Mouse (Mus musculus) MEL (cell line): ENCODE data around the gene Pou5f1. TPM values are rescaled to one million over a fixed set of nuclear protein-coding genes. Genes with fewer than 3 reads are reported as not detected.

Experiments
- DNase-seq: peaks from one replicate; pipeline ENCODE4 v3.0.0; 2011; ENCODE audit warnings: low read depth, low spot score
- H3K27ac ChIP-seq: 2 replicates; pipeline ENCODE4 v1.5.1; 2012; ENCODE audit warnings: low read depth, mild to moderate bottlenecking, control low read depth, low read length, moderate library complexity; ENCODE audit not compliant: control insufficient read depth
- H3K27me3 ChIP-seq, 2 experiments: fragments of 150-350 bp in 1 of 2; sonication (generic) in 1 of 2; 2 replicates each; pipeline ENCODE4 v1.6.1; 2012; ENCODE audit warnings: low read length in 2 of 2, mild to moderate bottlenecking in 2 of 2, improper control_type of control experiment in 1 of 2, moderate library complexity in 1 of 2; ENCODE audit not compliant: insufficient read depth in 2 of 2, control insufficient read depth in 1 of 2
- H3K36me3 ChIP-seq, 2 experiments: 2 replicates each; pipeline ENCODE4 v1.6.1; 2012 to 2014; ENCODE audit warnings: low read length in 2 of 2, improper control_type of control experiment in 1 of 2, inconsistent platforms in 1 of 2, mild to moderate bottlenecking in 1 of 2; ENCODE audit not compliant: insufficient read depth in 2 of 2, control insufficient read depth in 1 of 2
- H3K4me1 ChIP-seq, 2 experiments: fragments of 150-350 bp in 1 of 2; sonication (generic) in 1 of 2; 2 replicates each; pipeline ENCODE4 v1.6.1; 2012; ENCODE audit warnings: low read length in 2 of 2, improper control_type of control experiment in 1 of 2, mild to moderate bottlenecking in 1 of 2; ENCODE audit not compliant: insufficient read depth in 2 of 2, control insufficient read depth in 1 of 2
- H3K4me3 ChIP-seq, 2 experiments: fragments of 150-350 bp in 1 of 2; sonication (generic) in 1 of 2; 2 replicates each; pipeline ENCODE4 v1.5.1; 2012; ENCODE audit warnings: low read depth in 2 of 2, low read length in 2 of 2, mild to moderate bottlenecking in 2 of 2, moderate library complexity in 2 of 2, control low read depth in 1 of 2, improper control_type of control experiment in 1 of 2; ENCODE audit not compliant: control insufficient read depth in 1 of 2, insufficient read depth in 1 of 2
- H3K79me2 ChIP-seq: 2 replicates; pipeline ENCODE4 v1.6.1; 2012; ENCODE audit warnings: mild to moderate bottlenecking, low read length, moderate library complexity; ENCODE audit not compliant: control insufficient read depth, poor library complexity, insufficient read depth
- H3K9ac ChIP-seq: 2 replicates; pipeline ENCODE4 v1.6.1; 2012; ENCODE audit warnings: low read depth, mild to moderate bottlenecking, control low read depth, low read length, moderate library complexity; ENCODE audit not compliant: control insufficient read depth, poor library complexity, severe bottlenecking
- H3K9me3 ChIP-seq: fragments of 150-350 bp; sonication (generic); replicated peaks from 2 replicates; pipeline ENCODE4 v1.6.1; 2012; ENCODE audit warnings: mild to moderate bottlenecking, low read length, improper control_type of control experiment, moderate library complexity; ENCODE audit not compliant: insufficient read depth
- BHLHE40 ChIP-seq: IDR thresholded peaks from 2 replicates; pipeline ENCODE4 v1.6.1; 2012; ENCODE audit warnings: low read depth, mild to moderate bottlenecking, inconsistent platforms, low read length, improper control_type of control experiment, borderline replicate concordance
- CHD1 ChIP-seq: IDR thresholded peaks from 2 replicates; pipeline ENCODE4 v1.6.1; 2012; ENCODE audit warnings: low read depth, mild to moderate bottlenecking, inconsistent platforms, low read length, improper control_type of control experiment
- CHD2 ChIP-seq: IDR thresholded peaks from 2 replicates; pipeline ENCODE4 v1.6.1; 2011; ENCODE audit warnings: low read length, improper control_type of control experiment
- CTCF ChIP-seq, 3 experiments: IDR thresholded peaks in 2 of 3; conservative IDR thresholded peaks in 1 of 3; 2 replicates each; pipeline ENCODE4 v1.5.1; 2011 to 2012; ENCODE audit warnings: low read length in 3 of 3, low read depth in 2 of 3, mild to moderate bottlenecking in 2 of 3, improper control_type of control experiment in 1 of 3, inconsistent platforms in 1 of 3, mixed read lengths in 1 of 3, moderate library complexity in 1 of 3; ENCODE audit not compliant: control insufficient read depth in 1 of 3, insufficient read depth in 1 of 3, poor library complexity in 1 of 3, severe bottlenecking in 1 of 3
- E2F4 ChIP-seq: IDR thresholded peaks from 2 replicates; pipeline ENCODE4 v1.6.1; 2011; ENCODE audit warnings: low read depth, low read length, improper control_type of control experiment, borderline replicate concordance
- ELF1 ChIP-seq: IDR thresholded peaks from 2 replicates; pipeline ENCODE4 v1.6.1; 2014; ENCODE audit warnings: low read depth, mild to moderate bottlenecking, inconsistent platforms, low read length, improper control_type of control experiment, moderate library complexity
- EP300 ChIP-seq, 2 experiments: IDR thresholded peaks; 2 replicates each; pipeline ENCODE4 v1.6.1; 2011; ENCODE audit warnings: improper control_type of control experiment in 2 of 2, low read length in 2 of 2, low read depth in 1 of 2, mild to moderate bottlenecking in 1 of 2
- ETS1 ChIP-seq: IDR thresholded peaks from 2 replicates; pipeline ENCODE4 v1.6.1; 2012; ENCODE audit warnings: low read depth, mild to moderate bottlenecking, inconsistent platforms, low read length, improper control_type of control experiment, moderate library complexity
- GATA1 ChIP-seq: IDR thresholded peaks from 2 replicates; pipeline ENCODE4 v1.6.1; 2011; ENCODE audit warnings: low read depth, low read length, improper control_type of control experiment
- KAT2A ChIP-seq: conservative IDR thresholded peaks from 2 replicates; pipeline ENCODE4 v1.6.1; 2012; ENCODE audit warnings: low read depth, low read length, improper control_type of control experiment, inconsistent platforms
- MAFK ChIP-seq: IDR thresholded peaks from 2 replicates; pipeline ENCODE4 v1.6.1; 2011; ENCODE audit warnings: low read depth, mild to moderate bottlenecking, low read length, improper control_type of control experiment, borderline replicate concordance
- MAX ChIP-seq: IDR thresholded peaks from 2 replicates; pipeline ENCODE4 v1.6.1; 2011; ENCODE audit warnings: low read length, improper control_type of control experiment
- MAZ ChIP-seq: IDR thresholded peaks from 2 replicates; pipeline ENCODE4 v1.6.1; 2012; ENCODE audit warnings: low read depth, mild to moderate bottlenecking, inconsistent platforms, low read length, improper control_type of control experiment
- MEF2A ChIP-seq: IDR thresholded peaks from 2 replicates; pipeline ENCODE4 v1.6.1; 2014; ENCODE audit warnings: low read depth, mild to moderate bottlenecking, inconsistent platforms, low read length, improper control_type of control experiment; ENCODE audit not compliant: poor library complexity, insufficient replicate concordance, severe bottlenecking; ENCODE audit errors: extremely low read depth
- MXI1 ChIP-seq: IDR thresholded peaks from 2 replicates; pipeline ENCODE4 v1.6.1; 2011; ENCODE audit warnings: mild to moderate bottlenecking, low read depth, low read length, improper control_type of control experiment
- MYB ChIP-seq: IDR thresholded peaks from 2 replicates; pipeline ENCODE4 v1.6.1; 2011; ENCODE audit warnings: mild to moderate bottlenecking, low read depth, low read length, improper control_type of control experiment
- MYC ChIP-seq: IDR thresholded peaks from 2 replicates; pipeline ENCODE4 v1.6.1; 2011; ENCODE audit warnings: low read depth, mild to moderate bottlenecking, low read length, improper control_type of control experiment, moderate library complexity
- NELFE ChIP-seq: IDR thresholded peaks from 2 replicates; pipeline ENCODE4 v1.6.1; 2011; ENCODE audit warnings: low read depth, low read length, improper control_type of control experiment
- NRF1 ChIP-seq: IDR thresholded peaks from 2 replicates; pipeline ENCODE4 v1.6.1; 2014; ENCODE audit warnings: low read depth, mild to moderate bottlenecking, inconsistent platforms, low read length, improper control_type of control experiment, moderate library complexity; ENCODE audit not compliant: poor library complexity, insufficient read depth, severe bottlenecking
- POLR2A ChIP-seq, 2 experiments: IDR thresholded peaks; 2 replicates each; pipeline ENCODE4 v1.6.1; 2011 to 2012; ENCODE audit warnings: low read length in 2 of 2, mild to moderate bottlenecking in 2 of 2, control low read depth in 1 of 2, improper control_type of control experiment in 1 of 2, low read depth in 1 of 2, moderate library complexity in 1 of 2; ENCODE audit not compliant: control insufficient read depth in 1 of 2, insufficient read depth in 1 of 2, poor library complexity in 1 of 2
- POLR2AphosphoS2 ChIP-seq: IDR thresholded peaks from 2 replicates; pipeline ENCODE4 v1.6.1; 2011; ENCODE audit warnings: low read length, improper control_type of control experiment
- POLR2AphosphoS5 ChIP-seq: IDR thresholded peaks from 2 replicates; pipeline ENCODE4 v1.6.1; 2012; ENCODE audit warnings: low read depth, borderline replicate concordance, mild to moderate bottlenecking, inconsistent platforms, low read length, moderate library complexity, mixed read lengths
- RAD21 ChIP-seq: IDR thresholded peaks from 2 replicates; pipeline ENCODE4 v1.6.1; 2011; ENCODE audit warnings: mild to moderate bottlenecking, low read depth, low read length, improper control_type of control experiment
- RCOR1 ChIP-seq: IDR thresholded peaks from 2 replicates; pipeline ENCODE4 v1.6.1; 2012; ENCODE audit warnings: low read depth, mild to moderate bottlenecking, inconsistent platforms, low read length, improper control_type of control experiment
- SIN3A ChIP-seq: IDR thresholded peaks from 2 replicates; pipeline ENCODE4 v1.6.1; 2012; ENCODE audit warnings: low read length, improper control_type of control experiment, inconsistent platforms
- SMC3 ChIP-seq: IDR thresholded peaks from 2 replicates; pipeline ENCODE4 v1.6.1; 2011; ENCODE audit warnings: low read depth, low read length, improper control_type of control experiment
- TAL1 ChIP-seq: IDR thresholded peaks from 2 replicates; pipeline ENCODE4 v1.6.1; 2012; ENCODE audit warnings: mild to moderate bottlenecking, inconsistent platforms, low read length, moderate library complexity, mixed read lengths
- TBP ChIP-seq: IDR thresholded peaks from 2 replicates; pipeline ENCODE4 v1.8.0; 2011; ENCODE audit warnings: low read depth, low read length, improper control_type of control experiment
- TCF12 ChIP-seq: IDR thresholded peaks from 2 replicates; pipeline ENCODE4 v1.6.1; 2014; ENCODE audit warnings: low read depth, mild to moderate bottlenecking, inconsistent platforms, low read length, improper control_type of control experiment, moderate library complexity
- UBTF ChIP-seq: IDR thresholded peaks from 2 replicates; pipeline ENCODE4 v1.6.1; 2012; ENCODE audit warnings: low read depth, mild to moderate bottlenecking, inconsistent platforms, low read length, improper control_type of control experiment, moderate library complexity, borderline replicate concordance; ENCODE audit not compliant: insufficient read depth
- USF1 ChIP-seq: IDR thresholded peaks from 2 replicates; pipeline ENCODE4 v1.6.1; 2014; ENCODE audit warnings: low read depth, mild to moderate bottlenecking, inconsistent platforms, low read length, improper control_type of control experiment, moderate library complexity
- USF2 ChIP-seq, 2 experiments: IDR thresholded peaks; 2 replicates each; pipeline ENCODE4 v1.6.1; 2011 to 2012; ENCODE audit warnings: improper control_type of control experiment in 2 of 2, low read length in 2 of 2, borderline replicate concordance in 1 of 2, inconsistent platforms in 1 of 2, low read depth in 1 of 2, mild to moderate bottlenecking in 1 of 2; ENCODE audit not compliant: insufficient read depth in 1 of 2
- ZC3H11A ChIP-seq: IDR thresholded peaks from 2 replicates; pipeline ENCODE4 v1.6.1; 2012; ENCODE audit warnings: low read depth, mild to moderate bottlenecking, inconsistent platforms, low read length, improper control_type of control experiment
- ZKSCAN1 ChIP-seq: IDR thresholded peaks from 2 replicates; pipeline ENCODE4 v1.6.1; 2012; ENCODE audit warnings: low read depth, mild to moderate bottlenecking, inconsistent platforms, low read length, improper control_type of control experiment, moderate library complexity
- ZMIZ1 ChIP-seq: IDR thresholded peaks from 2 replicates; pipeline ENCODE4 v1.6.1; 2012; ENCODE audit warnings: low read depth, mild to moderate bottlenecking, inconsistent platforms, low read length, improper control_type of control experiment, moderate library complexity
- ZNF384 ChIP-seq: IDR thresholded peaks from 2 replicates; pipeline ENCODE4 v1.6.1; 2012; ENCODE audit warnings: low read depth, mild to moderate bottlenecking, inconsistent platforms, low read length, improper control_type of control experiment
- polyA plus RNA-seq, 2 experiments: library from polyadenylated mRNA; stranded (reverse) in 1 of 2; unstranded in 1 of 2; fragments of >175 nt in 1 of 2; fragments of >200 nt in 1 of 2; gene quantifications; 2 replicates each; pipeline versions ENCODE4 v1.2.1 to v1.2.4; 2012; ENCODE audit warnings: low replicate concordance in 2 of 2, low read depth in 1 of 2; ENCODE audit not compliant: insufficient read length in 2 of 2, insufficient read depth in 1 of 2, missing spikeins in 1 of 2
- total RNA-seq: library from RNA; depleted of rRNA; stranded (reverse); fragments of 300-350 nt; gene quantifications from 2 replicates; pipeline ENCODE4 v1.2.3, GENCODE M21; 2012

Gene Pou5f1
- total and polyA plus RNA-seq, 3 experiments: not detected

- peaks cover 0 to 5% of the 10 kb centered on the region in 2 experiments; a peak in 2 of 4 replicates for H3K4me1 ChIP-seq
- peaks cover 2% of the 10 kb centered on the region; the same call in 1 of the 2 replicates for H3K79me2 ChIP-seq
- no peaks in the 10 kb centered on the region for H3K27me3 ChIP-seq
- peak; percentile 99 for DNase-seq
- no peaks in the 10 kb centered on the region for H3K9me3 ChIP-seq
- peak within 1 kb of the TSS; percentile 83 for H3K9ac ChIP-seq
- H3K4me3 ChIP-seq: peak within 1 kb of the TSS; percentile 69 to 79
- no peaks in the 10 kb centered on the region for H3K36me3 ChIP-seq
- H3K27ac ChIP-seq: peak within 1 kb of the TSS; percentile 26
- TF ChIP-seq GATA1 (no peak), CHD1 (no peak), USF1 (no peak), SMC3 (no peak), USF2 (IDR thresholded peaks at IDR 0.05; ENCODE audit: borderline replicate concordance in 1 of 2, insufficient read depth in 1 of 2, low read depth in 1 of 2, low read length in 2 of 2) (no peak), ELF1 (peak; percentile 93), ZKSCAN1 (no peak), MYB (no peak), BHLHE40 (no peak), POLR2A (IDR thresholded peaks at IDR 0.05; ENCODE audit: control insufficient read depth in 1 of 2, insufficient read depth in 1 of 2, low read depth in 1 of 2, low read length in 2 of 2, poor library complexity in 1 of 2) (peak; percentile 49 to 52; a peak in 1 of 4 replicates), CTCF (IDR thresholded peaks at IDR 0.05 in 2 of 3, conservative IDR thresholded peaks at IDR 0.05 in 1 of 3; ENCODE audit: control insufficient read depth in 1 of 3, insufficient read depth in 1 of 3, low read depth in 2 of 3, low read length in 3 of 3, poor library complexity in 1 of 3, severe bottlenecking in 1 of 3) (no peak), KAT2A (no peak), TAL1 (no peak), RCOR1 (no peak), NRF1 (peak; percentile 77), EP300 (IDR thresholded peaks at IDR 0.05; ENCODE audit: low read depth in 1 of 2, low read length in 2 of 2) (no peak), TCF12 (no peak), MAX (no peak; the same call in 1 of the 2 replicates), CHD2 (peak; percentile 26; the same call in 1 of the 2 replicates), NELFE (peak; percentile 33), ZC3H11A (no peak), UBTF (no peak), ZNF384 (no peak), SIN3A (peak; percentile 82; the same call in 1 of the 2 replicates), MAZ (peak; percentile 70; the same call in 1 of the 2 replicates), ETS1 (no peak), MYC (no peak), MXI1 (peak; percentile 59; the same call in 1 of the 2 replicates), ZMIZ1 (no peak), MAFK (no peak), E2F4 (peak; percentile 95), RAD21 (no peak), TBP (no peak), POLR2AphosphoS5 (no peak), POLR2AphosphoS2 (no peak), MEF2A (no peak)
These were observed 11.1 kb downstream of the Pou5f1 start, which contains the start of the genes Tcf19 and Cchcr1 for GRCm38 (mm10) chr17:35516652-35517500. TSS of gene Tcf19 (minus strand) at chr17:35516824. TSS of gene Cchcr1 (plus strand) at chr17:35517100.
